Mouse (Mus musculus) G1E (cell line): ENCODE measurements around the gene Gm20855. TPM values are rescaled to one million over a fixed set of nuclear protein-coding genes. Genes with fewer than 3 reads are reported as not detected.
"Not testable (repeated sequence)": the region's sequence is repeated elsewhere in the genome, so short reads cannot be mapped to it uniquely, and the experiment has no call there.

ENCODE experiments used
- ATAC-seq: 2 replicates; pipeline ENCODE4 v1.8.0; 2016; ENCODE audit warnings: mild to moderate bottlenecking; ENCODE audit not compliant: insufficient number of reproducible peaks, poor library complexity, low FRiP score, severe bottlenecking; ENCODE audit errors: extremely low read depth
- DNase-seq: peaks from one replicate; pipeline ENCODE4 v3.0.0; 2012; ENCODE audit warnings: low spot score
- H3K27me3 ChIP-seq: 2 replicates; pipeline ENCODE4 v1.6.1; 2012; ENCODE audit warnings: mild to moderate bottlenecking, low read length, inconsistent platforms; ENCODE audit not compliant: insufficient read depth
- H3K36me3 ChIP-seq: replicated peaks from 2 replicates; pipeline ENCODE3; 2012; ENCODE audit warnings: mild to moderate bottlenecking, inconsistent platforms
- H3K4me1 ChIP-seq: 2 replicates; pipeline ENCODE4 v1.6.1; 2012; ENCODE audit warnings: low read depth, low read length, inconsistent platforms, mixed read lengths; ENCODE audit not compliant: insufficient read depth
- H3K4me3 ChIP-seq: 2 replicates; pipeline ENCODE4 v1.5.1; 2012; ENCODE audit warnings: low read depth, mild to moderate bottlenecking, inconsistent platforms, low read length, moderate library complexity, mixed read lengths
- H3K9me3 ChIP-seq: replicated peaks from 2 replicates; pipeline ENCODE4 v1.6.1; 2012; ENCODE audit warnings: inconsistent platforms
- polyA plus RNA-seq: library from polyadenylated mRNA; stranded (reverse); fragments of >175 nt; gene quantifications from 2 replicates; pipeline ENCODE4 v1.2.3, GENCODE M21; 2012
- total RNA-seq, 2 experiments: library from RNA; stranded (forward) in 1 of 2; stranded (reverse) in 1 of 2; fragments of 200-1000 nt in 1 of 2; fragments of >200 nt in 1 of 2; fragmentation: Nextera tagmentation in 1 of 2; gene quantifications; 2 replicates each; pipeline ENCODE4 v1.2.3; 2014 to 2017

The Gm20855 gene
- not detected in 2 replicates for total RNA-seq (2014; fragmentation: Nextera tagmentation)
- not detected in 2 replicates for total RNA-seq (2017)
- polyA plus RNA-seq, result not detected in 2 replicates

- H3K36me3 ChIP-seq, H3K4me3 ChIP-seq, H3K9me3 ChIP-seq, ATAC-seq, H3K4me1 ChIP-seq, H3K27me3 ChIP-seq, DNase-seq: not testable (repeated sequence)
These were observed at the start of gene Gm20855 for GRCm38 (mm10) chrY:35131733-35132132. TSS of gene Gm20855 (minus strand) at chrY:35131833.
